11 mouse cellular contexts compared by ENCODE assay signal in the genomic region with DNA sequence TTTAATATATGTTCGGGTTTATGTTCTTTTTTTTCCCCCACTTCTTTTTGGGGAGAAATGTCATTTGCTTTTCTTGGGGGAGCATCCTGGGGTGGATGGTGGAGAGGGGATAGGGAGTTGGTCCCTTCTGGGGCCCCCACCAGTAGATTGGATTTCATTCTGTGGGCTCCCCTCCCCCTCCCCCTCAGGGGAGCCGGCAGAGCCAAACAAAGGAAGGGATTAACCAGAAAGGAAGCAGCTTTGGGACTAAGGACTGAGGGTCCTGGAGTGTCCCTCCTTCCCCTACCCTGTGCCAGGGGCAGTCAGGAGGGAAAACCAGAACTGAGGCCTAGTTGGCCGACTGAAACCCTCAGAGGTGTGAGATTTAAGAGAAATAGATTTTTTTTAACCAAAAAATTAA. TPM values are rescaled to one million over a fixed set of nuclear protein-coding genes. Genes with fewer than 3 reads are reported as not detected.
DNase-seq lines count a peak whose midpoint lies in the region; ATAC-seq lines count a peak whose summit lies in the region.
"Had no signal": no experiment of that assay in that cellular context is flagged by ENCODE, and none has a peak within 500 bp of the region (broad histone marks: within the 10 kb centered on the region; RNA-seq: fewer than 3 reads in every experiment).

No protein-coding gene starts in this region.

- peaks cover 45% of the 10 kb centered on the region for H3K4me1 ChIP-seq in heart, embryonic 16.5 days (ENCODE audit: control insufficient read depth, insufficient read depth, low read length)
- H3K4me1 ChIP-seq in forebrain, embryonic 11.5 days (replicated peaks; ENCODE audit: control insufficient read depth, insufficient read depth, low read length), result peaks cover 50% of the 10 kb centered on the region
- H3K4me1 ChIP-seq in limb, embryonic 10.5 days, result peaks cover 66% of the 10 kb centered on the region
- H3K4me1 ChIP-seq in neural tube, embryonic 15.5 days, result peaks cover 71% of the 10 kb centered on the region

- 0 out of 2 replicates have a peak overlapping the region, but pooled peaks have one; percentile 14 for H3K9ac ChIP-seq in heart, embryonic 16.5 days (ENCODE audit: low read length)
- H3K9ac ChIP-seq in forebrain, embryonic 11.5 days (ENCODE audit: low read length), result peak overlapping the region; percentile 9; the same call in 1 of the 2 replicates
- H3K9ac ChIP-seq in neural tube, embryonic 15.5 days (replicated peaks), result no peak overlapping the region
- H3K9ac ChIP-seq: limb, embryonic 15.5 days had no signal

- no peak for ATAC-seq in heart, embryonic 16.5 days (replicated peaks; ENCODE audit: extremely low read depth, insufficient read depth, low FRiP score)
- ATAC-seq in forebrain, embryonic 11.5 days (replicated peaks; ENCODE audit: low FRiP score), result peak; percentile 66
- ATAC-seq in neural tube, embryonic 15.5 days (ENCODE audit: low FRiP score), result no peak

- H3K27ac ChIP-seq in heart, embryonic 16.5 days (ENCODE audit: low read length), result no peak overlapping the region
- H3K27ac ChIP-seq in forebrain, embryonic 11.5 days (ENCODE audit: low read depth, low read length), result peak overlapping the region; percentile 70
- H3K27ac ChIP-seq in limb, embryonic 10.5 days, result 0 out of 2 replicates have a peak overlapping the region, but pooled peaks have one; percentile 42
- 0 out of 2 replicates have a peak overlapping the region, but pooled peaks have one; percentile 45 for H3K27ac ChIP-seq in neural tube, embryonic 15.5 days (replicated peaks)

- H3K4me3 ChIP-seq in heart, embryonic 16.5 days (ENCODE audit: low read length), result no peak overlapping the region
- H3K4me3 ChIP-seq in forebrain, embryonic 11.5 days (ENCODE audit: low read depth, low read length), result peak overlapping the region; percentile 8; the same call in 1 of the 2 replicates
- no peak overlapping the region for H3K4me3 ChIP-seq in limb, embryonic 10.5 days
- no peak overlapping the region for H3K4me3 ChIP-seq in neural tube, embryonic 15.5 days (replicated peaks)
- H3K4me3 ChIP-seq: limb, embryonic 15.5 days had no signal

- H3K4me2 ChIP-seq in heart, embryonic 16.5 days (ENCODE audit: low read depth, low read length), result no peak overlapping the region
- peak overlapping the region; percentile 32 for H3K4me2 ChIP-seq in forebrain, embryonic 11.5 days (ENCODE audit: low read depth, low read length, severe bottlenecking)
- H3K4me2 ChIP-seq in neural tube, embryonic 15.5 days, result no peak overlapping the region
- H3K4me2 ChIP-seq: limb, embryonic 15.5 days had no signal

- H3K9me3 ChIP-seq in heart, embryonic 16.5 days (replicated peaks; ENCODE audit: control insufficient read depth, low read length), result no peaks in the 10 kb centered on the region
- H3K9me3 ChIP-seq in forebrain, embryonic 11.5 days (ENCODE audit: control insufficient read depth, low read length), result no peaks in the 10 kb centered on the region
- no peaks in the 10 kb centered on the region for H3K9me3 ChIP-seq in limb, embryonic 10.5 days (replicated peaks)
- H3K9me3 ChIP-seq in neural tube, embryonic 15.5 days (replicated peaks), result no peaks in the 10 kb centered on the region
- H3K9me3 ChIP-seq: limb, embryonic 15.5 days had no signal

- WGBS in heart, embryonic 16.5 days, result 40% methylated on average over 3 of the region's 3 CpGs
- under 1% methylated on average over 3 of the region's 3 CpGs for WGBS in forebrain, embryonic 11.5 days
- WGBS in limb, embryonic 10.5 days, result 32% methylated on average over 3 of the region's 3 CpGs
- WGBS in neural tube, embryonic 15.5 days, result 15% methylated on average over 3 of the region's 3 CpGs

- DNase-seq in heart, adult 9 months (ENCODE audit: low spot score in 2 of 2), result no peak
- peak; percentile 83 for DNase-seq in forebrain, embryonic 11.5 days (ENCODE audit: low spot score)
- peak; percentile 46 for DNase-seq in limb, embryonic 10.5 days (ENCODE audit: low spot score)
- DNase-seq in thymus, postnatal 10 days (ENCODE audit: low spot score in 2 of 2), result no peak
- DNase-seq in spleen, postnatal 14 days (ENCODE audit: low spot score in 2 of 2), result no peak
- DNase-seq in gastrocnemius, postnatal 4 days (ENCODE audit: low spot score in 2 of 2), result no peak

- peaks cover 18% of the 10 kb centered on the region for H3K36me3 ChIP-seq in heart, embryonic 16.5 days (ENCODE audit: control insufficient read depth, insufficient read depth)
- peaks cover 10% of the 10 kb centered on the region for H3K36me3 ChIP-seq in forebrain, embryonic 11.5 days (ENCODE audit: control insufficient read depth, insufficient read depth, low read length)
- peaks cover 74% of the 10 kb centered on the region for H3K36me3 ChIP-seq in limb, embryonic 10.5 days
- peaks cover 37% of the 10 kb centered on the region for H3K36me3 ChIP-seq in neural tube, embryonic 15.5 days

- H3K27me3 ChIP-seq in heart, embryonic 16.5 days (ENCODE audit: control insufficient read depth, insufficient read depth, low read length), result no peaks in the 10 kb centered on the region
- H3K27me3 ChIP-seq in forebrain, embryonic 11.5 days (ENCODE audit: control insufficient read depth, insufficient read depth, low read length), result no peaks in the 10 kb centered on the region
- H3K27me3 ChIP-seq in limb, embryonic 10.5 days (ENCODE audit: low read depth, poor library complexity, severe bottlenecking), result no peaks in the 10 kb centered on the region
- H3K27me3 ChIP-seq in neural tube, embryonic 15.5 days (replicated peaks), result no peaks in the 10 kb centered on the region
- H3K27me3 ChIP-seq: limb, embryonic 15.5 days had no signal

RNA-seq across cellular contexts. Expression of a gene that starts 7.2 kb away (rescaled TPM):
- 5.3 and 5.7 TPM in 2 replicates for polyA plus RNA-seq in heart, embryonic 16.5 days (2015; fragmentation: Nextera tagmentation; extraction: Ambion mirVana)
- 44.4 and 46.2 TPM in 2 replicates for polyA plus RNA-seq in forebrain, embryonic 11.5 days (2014; fragmentation: Nextera tagmentation; extraction: Ambion mirVana)
- 28.9 and 34.8 TPM in 2 replicates for polyA plus RNA-seq in limb, embryonic 10.5 days (2016; fragmentation: Nextera tagmentation; extraction: Ambion mirVana)
- polyA plus RNA-seq in neural tube, embryonic 15.5 days (2015; fragmentation: Nextera tagmentation; extraction: Ambion mirVana), result 18.6 and 19.2 TPM in 2 replicates
- 10 to 100 TPM; 12.9 to 13.1 TPM for total RNA-seq in gastrocnemius, postnatal 4 days (2021)

RNA-seq across cellular contexts. Expression of a gene that starts 8.7 kb away (rescaled TPM):
- 2.2 and 5.2 TPM in 2 replicates for polyA plus RNA-seq in heart, embryonic 16.5 days (2015; fragmentation: Nextera tagmentation; extraction: Ambion mirVana)
- 0.43 and 1.1 TPM in 2 replicates for polyA plus RNA-seq in forebrain, embryonic 11.5 days (2014; fragmentation: Nextera tagmentation; extraction: Ambion mirVana)
- 1.7 and 3.7 TPM in 2 replicates for polyA plus RNA-seq in limb, embryonic 10.5 days (2016; fragmentation: Nextera tagmentation; extraction: Ambion mirVana)
- 0.29 and 4.1 TPM in 2 replicates for polyA plus RNA-seq in neural tube, embryonic 15.5 days (2015; fragmentation: Nextera tagmentation; extraction: Ambion mirVana)
- total RNA-seq in gastrocnemius, postnatal 4 days (2021), result under 1 TPM; 0.57 to 0.91 TPM
- total RNA-seq: gastrocnemius, adult 18-20 months; heart, postnatal 25 days had no signal

RNA-seq across cellular contexts. Expression of a gene that starts 13.5 kb away (rescaled TPM):
- polyA plus RNA-seq in heart, embryonic 16.5 days (2015; fragmentation: Nextera tagmentation; extraction: Ambion mirVana), result 136 and 139 TPM in 2 replicates
- polyA plus RNA-seq in forebrain, embryonic 11.5 days (2014; fragmentation: Nextera tagmentation; extraction: Ambion mirVana), result 89.3 and 96.0 TPM in 2 replicates
- polyA plus RNA-seq in limb, embryonic 10.5 days (2016; fragmentation: Nextera tagmentation; extraction: Ambion mirVana), result 151 and 159 TPM in 2 replicates
- polyA plus RNA-seq in neural tube, embryonic 15.5 days (2015; fragmentation: Nextera tagmentation; extraction: Ambion mirVana), result 189 and 193 TPM in 2 replicates
- 10 to 100 TPM; 78.5 to 81.4 TPM for total RNA-seq in gastrocnemius, postnatal 4 days (2021)

RNA-seq across cellular contexts. Expression of a gene that starts 14.2 kb away (rescaled TPM):
- 28.8 and 32.0 TPM in 2 replicates for polyA plus RNA-seq in heart, embryonic 16.5 days (2015; fragmentation: Nextera tagmentation; extraction: Ambion mirVana)
- 89.2 and 95.0 TPM in 2 replicates for polyA plus RNA-seq in forebrain, embryonic 11.5 days (2014; fragmentation: Nextera tagmentation; extraction: Ambion mirVana)
- 78.8 and 79.5 TPM in 2 replicates for polyA plus RNA-seq in limb, embryonic 10.5 days (2016; fragmentation: Nextera tagmentation; extraction: Ambion mirVana)
- polyA plus RNA-seq in neural tube, embryonic 15.5 days (2015; fragmentation: Nextera tagmentation; extraction: Ambion mirVana), result 39.2 and 40.1 TPM in 2 replicates
- total RNA-seq in gastrocnemius, postnatal 4 days (2021), result 10 to 100 TPM; 54.9 to 58.0 TPM

RNA-seq across cellular contexts. Expression of a gene that starts 29.6 kb away (rescaled TPM):
- 127 and 129 TPM in 2 replicates for polyA plus RNA-seq in heart, embryonic 16.5 days (2015; fragmentation: Nextera tagmentation; extraction: Ambion mirVana)
- 19.4 and 20.4 TPM in 2 replicates for polyA plus RNA-seq in forebrain, embryonic 11.5 days (2014; fragmentation: Nextera tagmentation; extraction: Ambion mirVana)
- 9.2 and 14.5 TPM in 2 replicates for polyA plus RNA-seq in limb, embryonic 10.5 days (2016; fragmentation: Nextera tagmentation; extraction: Ambion mirVana)
- 70.3 and 78.7 TPM in 2 replicates for polyA plus RNA-seq in neural tube, embryonic 15.5 days (2015; fragmentation: Nextera tagmentation; extraction: Ambion mirVana)
- 100 to 1,000 TPM; 355 to 365 TPM for total RNA-seq in gastrocnemius, postnatal 4 days (2021)

Comparison
In these comparisons a context has a peak if more than half of its experiments do, and no peak if none do; other contexts are left out.
1. DNase-seq: peak in forebrain, embryonic 11.5 days (single experiment) and limb, embryonic 10.5 days (single experiment); none in heart, adult 9 months (0 of 2), thymus, postnatal 10 days (0 of 2), spleen, postnatal 14 days (0 of 2) and gastrocnemius, postnatal 4 days (0 of 2).